Mouse (Mus musculus) cerebellum, adult 11 months (tissue): ENCODE data around the gene Apool.

ENCODE experiments used
- DNase-seq: peaks from one replicate; pipeline ENCODE4 v3.0.0; 2022

Gene Apool

GRCm38 (mm10) chrX:112310804-112311530 is at the start of gene Apool:
Apool (plus strand) TSS chrX:112311334.
- DNase-seq, result peak; percentile 73

GRCm38 (mm10) chrX:112273550-112273949 is 37.6 kb upstream of the Apool start:
- no peak for DNase-seq

GRCm38 (mm10) chrX:112311531-112311887 is 375 bp downstream of the Apool start:
- DNase-seq, result no peak

GRCm38 (mm10) chrX:112312094-112312493 is 960 bp downstream of the Apool start:
- no peak for DNase-seq

- no peak for DNase-seq
These were observed 9.1 kb downstream of the Apool start for GRCm38 (mm10) chrX:112320273-112320672.

GRCm38 (mm10) chrX:112339486-112339885 is 28.4 kb downstream of the Apool start:
- DNase-seq, result no peak

- DNase-seq, result no peak
These were observed 36.6 kb downstream of the Apool start for GRCm38 (mm10) chrX:112347467-112348394.

GRCm38 (mm10) chrX:112348395-112348791 is 37.3 kb downstream of the Apool start:
- no peak for DNase-seq

- DNase-seq, result no peak
These were observed 57.3 kb downstream of the Apool start for GRCm38 (mm10) chrX:112368426-112368825.

- peak; percentile 28 for DNase-seq
These were observed 59.7 kb downstream of the Apool start for GRCm38 (mm10) chrX:112370577-112371410.

GRCm38 (mm10) chrX:112406679-112407078 is 95.5 kb downstream of the Apool start, which contains the start of gene Satl1:
Satl1 (minus strand) TSS chrX:112406779.
- no peak for DNase-seq

- DNase-seq, result no peak
These were observed 101.2 kb downstream of the Apool start for GRCm38 (mm10) chrX:112412309-112412708.
